16 mouse cellular contexts compared by ENCODE assay signal in the genomic region with DNA sequence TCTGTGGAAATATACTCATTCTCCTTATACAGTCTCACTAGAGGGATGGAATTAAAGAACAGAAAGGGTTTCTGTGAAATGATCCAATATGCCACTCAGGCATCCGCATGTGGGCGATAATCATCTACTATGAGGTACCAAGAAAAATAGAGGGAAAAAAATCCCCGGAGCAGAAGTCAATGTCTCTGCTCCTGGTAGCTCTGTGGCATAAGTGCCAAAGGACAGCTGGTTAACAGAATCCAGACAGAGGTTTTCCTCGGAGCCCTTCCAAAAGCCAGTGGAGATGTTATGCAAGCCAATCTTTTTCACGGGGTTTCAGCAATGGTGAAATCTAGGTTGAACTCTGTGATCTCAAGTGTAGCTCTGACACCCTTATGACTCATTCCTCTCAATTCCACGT. TPM values are rescaled to one million over a fixed set of nuclear protein-coding genes. Genes with fewer than 3 reads are reported as not detected.
DNase-seq lines count a peak whose midpoint lies in the region; ATAC-seq and TF ChIP-seq lines count a peak whose summit lies in the region.
"Had no signal": no experiment of that assay in that cellular context is flagged by ENCODE, and none has a peak within 500 bp of the region (broad histone marks: within the 10 kb centered on the region; RNA-seq: fewer than 3 reads in every experiment).

No protein-coding gene starts in this region.

- no peaks in the 10 kb centered on the region for H3K27me3 ChIP-seq in myocyte (ENCODE audit: control insufficient read depth, insufficient read depth, insufficient read length)
- H3K27me3 ChIP-seq in hindbrain, embryonic 11.5 days (ENCODE audit: control insufficient read depth, insufficient read depth, low read length): no peaks in the 10 kb centered on the region
- H3K27me3 ChIP-seq: forebrain, embryonic 15.5 days; intestine, embryonic 15.5 days; lung, embryonic 15.5 days; midbrain, embryonic 12.5 days had no signal

- H3K4me2 ChIP-seq in myocyte (ENCODE audit: low read depth): peak overlapping the region; percentile 49
- no peak overlapping the region for H3K4me2 ChIP-seq in hindbrain, embryonic 11.5 days (replicated peaks; ENCODE audit: low read depth, low read length)
- H3K4me2 ChIP-seq: forebrain, embryonic 15.5 days; intestine, embryonic 15.5 days; lung, embryonic 15.5 days; midbrain, embryonic 12.5 days had no signal

- H3K9ac ChIP-seq in hindbrain, embryonic 11.5 days (ENCODE audit: low read depth, low read length): no peak overlapping the region
- H3K9ac ChIP-seq: forebrain, embryonic 15.5 days; intestine, embryonic 15.5 days; lung, embryonic 15.5 days; midbrain, embryonic 12.5 days had no signal

- H3ac ChIP-seq in myocyte (ENCODE audit: control insufficient read depth, insufficient read length): no peak overlapping the region

- H3K4me1 ChIP-seq in hindbrain, embryonic 11.5 days (replicated peaks; ENCODE audit: control insufficient read depth, insufficient read depth, low read length): no peaks in the 10 kb centered on the region
- H3K4me1 ChIP-seq: forebrain, embryonic 15.5 days; intestine, embryonic 15.5 days; lung, embryonic 15.5 days; midbrain, embryonic 12.5 days had no signal

- H3K9me3 ChIP-seq in hindbrain, embryonic 11.5 days (ENCODE audit: control insufficient read depth, low read length): no peaks in the 10 kb centered on the region
- H3K9me3 ChIP-seq: forebrain, embryonic 15.5 days; intestine, embryonic 15.5 days; lung, embryonic 15.5 days; midbrain, embryonic 12.5 days had no signal

- no peak overlapping the region for H3K27ac ChIP-seq in hindbrain, embryonic 11.5 days (ENCODE audit: low read depth, low read length)
- H3K27ac ChIP-seq: forebrain, embryonic 15.5 days; intestine, embryonic 15.5 days; left cerebral cortex, adult 2 months; lung, embryonic 15.5 days; midbrain, embryonic 12.5 days had no signal

- no peak for ATAC-seq in hindbrain, embryonic 11.5 days (ENCODE audit: low FRiP score)
- ATAC-seq: forebrain, embryonic 15.5 days; intestine, embryonic 15.5 days had no signal

- H3K4me3 ChIP-seq in myocyte: no peak overlapping the region
- H3K4me3 ChIP-seq in hindbrain, embryonic 11.5 days (ENCODE audit: low read depth, low read length): no peak overlapping the region
- H3K4me3 ChIP-seq: forebrain, embryonic 15.5 days; intestine, embryonic 15.5 days; left cerebral cortex, adult 2 months; lung, embryonic 15.5 days; midbrain, embryonic 12.5 days had no signal

- no peak for TF ChIP-seq POLR2A in myocyte (IDR thresholded peaks at IDR 0.05; ENCODE audit: insufficient read length, low read depth)

- 89% methylated on average over 6 of the region's 6 CpGs for WGBS in hindbrain, embryonic 11.5 days

- DNase-seq in gastrocnemius, postnatal 25 days: peak; percentile 44
- DNase-seq in gastrocnemius, postnatal 4 days (ENCODE audit: low spot score in 2 of 2): no peak
- peak; percentile 36 to 55 for DNase-seq in lung, adult 18-20 months
- DNase-seq in lung, postnatal 14 days: no peak
- DNase-seq in NIH3T3 (ENCODE audit: low read depth): peak; percentile 74
- DNase-seq in hindbrain, embryonic 11.5 days (ENCODE audit: low spot score): no peak
- no peak for DNase-seq in urinary bladder, postnatal 10 days (ENCODE audit: low spot score)
- DNase-seq: cerebellum, adult 8-10 months; kidney, postnatal 36 days; thymus, postnatal 25 days had no signal

- H3K36me3 ChIP-seq in myocyte (ENCODE audit: control insufficient read depth, insufficient read depth): peaks cover 4% of the 10 kb centered on the region
- no peaks in the 10 kb centered on the region for H3K36me3 ChIP-seq in hindbrain, embryonic 11.5 days (ENCODE audit: control insufficient read depth, insufficient read depth, low read length)
- H3K36me3 ChIP-seq: forebrain, embryonic 15.5 days; intestine, embryonic 15.5 days; lung, embryonic 15.5 days; midbrain, embryonic 12.5 days had no signal

- peaks cover 6% of the 10 kb centered on the region for H3K79me2 ChIP-seq in myocyte (ENCODE audit: control insufficient read depth, insufficient read depth)

TF ChIP-seq in myocyte, 11 proteins besides CTCF, POLR2A, EP300 and RAD21:
- TF ChIP-seq POLR2AphosphoS2 (IDR thresholded peaks at IDR 0.05; ENCODE audit: insufficient read length, low read depth) (no peak), CEBPB (IDR thresholded peaks at IDR 0.05; ENCODE audit: insufficient read depth, poor library complexity, severe bottlenecking) (peak; percentile 74)

RNA-seq across cellular contexts. Expression of a gene that starts 11.6 kb away (rescaled TPM):
- 1 to 10 TPM; 7.1 to 9.3 TPM for total RNA-seq in gastrocnemius, postnatal 25 days (2021)
- total RNA-seq in gastrocnemius, postnatal 4 days (2021): 10 to 100 TPM in 1 of 2 experiments, 1 to 10 TPM in 1; 9.7 to 11.4 TPM
- polyA plus RNA-seq in myocyte (2012; fragmentation: generic; extraction: Trizol): 4.5 TPM
- 5.2 and 6.3 TPM in 2 replicates for polyA plus RNA-seq in hindbrain, embryonic 11.5 days (2014; fragmentation: Nextera tagmentation; extraction: Ambion mirVana)

Comparison
In these comparisons a context has a peak if more than half of its experiments do, and no peak if none do; other contexts are left out.
1. DNase-seq: peak in gastrocnemius, postnatal 25 days (single experiment), lung, adult 18-20 months (2 of 2) and NIH3T3 (single experiment); none in gastrocnemius, postnatal 4 days (0 of 2), lung, postnatal 14 days (single experiment), hindbrain, embryonic 11.5 days (single experiment) and urinary bladder, postnatal 10 days (single experiment).